Mouse (Mus musculus) frontal cortex, adult 2 months (tissue): ENCODE measurements around the gene 1700013G24Rik. TPM values are rescaled to one million over a fixed set of nuclear protein-coding genes. Genes with fewer than 3 reads are reported as not detected.
A peak's percentile ranks its signal among the peaks of the same experiment; 100 is the strongest.

Experiments used
- DNase-seq, 2 experiments: peaks; one replicate each; pipeline ENCODE4 v3.0.0; 2022; ENCODE audit warnings: low spot score in 1 of 2; ENCODE audit errors: extremely low spot score in 1 of 2
- polyA plus RNA-seq: library from polyadenylated mRNA; depleted of rRNA; stranded (reverse); fragments of >200 nt; gene quantifications from 2 replicates; pipeline ENCODE4 v1.2.3, GENCODE M21; 2012; rRNA removed

The 1700013G24Rik gene
- polyA plus RNA-seq, 1 experiment = not detected

- no peak for DNase-seq
Measured at GRCm38 (mm10) chr4:137493187-137493586, 40.1 kb downstream of the 1700013G24Rik start.

- no peak for DNase-seq
Measured at GRCm38 (mm10) chr4:137494751-137495500, 41.8 kb downstream of the 1700013G24Rik start.

GRCm38 (mm10) chr4:137495501-137496100 lies 42.5 kb downstream of the 1700013G24Rik start:
- DNase-seq = no peak

DNA sequence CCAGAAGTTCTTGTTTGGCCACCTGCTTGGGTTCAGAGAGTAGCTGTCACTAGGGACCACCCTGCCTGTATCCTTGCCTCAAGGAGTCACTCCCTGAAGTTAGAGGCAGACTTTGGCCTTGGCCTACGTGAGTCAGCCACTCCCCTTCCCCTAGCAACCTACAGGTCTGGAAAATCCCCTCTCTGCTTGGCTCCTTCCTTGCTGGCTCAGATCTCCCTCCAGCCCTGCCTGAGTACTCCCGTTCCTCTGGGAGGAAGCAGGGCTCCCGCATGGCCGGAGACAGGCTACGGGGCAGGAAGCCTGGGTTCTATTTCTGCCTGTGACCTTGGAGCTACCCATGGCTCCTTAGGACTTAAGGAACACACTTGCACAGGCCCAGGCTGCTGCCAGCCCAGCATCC lies 44.3 kb downstream of the 1700013G24Rik start:
- no peak for DNase-seq

GRCm38 (mm10) chr4:137497892-137498722 lies 45.0 kb downstream of the 1700013G24Rik start:
- DNase-seq = no peak

DNA sequence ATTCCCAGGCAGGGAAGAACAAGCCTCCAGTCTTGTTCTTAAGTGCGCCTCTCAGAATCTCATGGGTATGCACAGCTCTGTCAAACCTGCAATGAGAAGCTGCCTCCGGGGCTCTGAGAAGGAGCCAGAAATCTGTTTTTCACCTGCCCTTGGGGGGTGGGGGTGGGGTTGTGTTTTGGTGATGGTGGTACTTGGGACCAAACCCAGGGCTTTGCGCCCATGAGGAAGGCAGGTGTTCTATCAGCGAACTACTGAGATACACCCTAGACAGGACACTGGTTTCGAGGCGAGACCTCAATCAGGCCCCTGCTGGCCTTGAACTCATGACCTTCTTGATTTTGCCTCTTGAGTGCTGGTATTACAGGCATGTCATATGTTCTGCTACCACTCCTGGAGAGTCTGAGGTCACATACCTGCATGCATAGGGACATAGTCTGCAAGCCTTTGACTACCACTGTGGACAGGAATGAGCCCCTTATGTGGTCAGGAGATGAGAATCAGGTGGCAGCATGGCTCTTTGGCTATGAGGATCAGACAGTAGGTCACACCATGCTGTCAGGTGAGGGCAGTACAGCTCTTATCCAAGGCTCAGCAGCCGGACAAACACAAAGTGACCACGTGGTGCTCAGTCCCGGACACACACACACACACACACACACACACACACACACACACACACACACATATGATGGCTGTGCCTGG lies 45.9 kb downstream of the 1700013G24Rik start:
- no peak for DNase-seq

DNA sequence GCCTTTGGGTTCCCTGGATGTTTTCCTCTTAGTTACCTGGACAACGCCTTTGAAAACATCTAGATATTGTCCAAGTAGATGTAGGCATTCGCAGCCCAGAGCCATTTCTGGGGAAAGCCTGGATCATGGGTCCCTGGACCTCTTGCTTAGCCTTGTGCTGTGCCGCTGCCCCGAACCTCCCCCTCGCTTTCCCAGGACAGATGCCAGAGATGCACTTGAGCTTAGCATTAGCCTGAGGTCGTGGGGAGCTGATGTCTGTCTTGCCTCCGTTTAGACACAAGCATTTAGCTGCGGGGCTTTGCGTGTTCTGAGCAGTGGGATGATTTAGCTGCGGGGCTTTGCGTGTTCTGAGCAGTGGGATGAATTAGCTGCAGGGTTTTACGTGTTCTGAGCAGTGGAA lies 47.1 kb downstream of the 1700013G24Rik start:
- no peak for DNase-seq

- no peak for DNase-seq
Measured at GRCm38 (mm10) chr4:137500953-137501352, 47.9 kb downstream of the 1700013G24Rik start.

GRCm38 (mm10) chr4:137502183-137502582 lies 49.1 kb downstream of the 1700013G24Rik start:
- DNase-seq = no peak

DNA sequence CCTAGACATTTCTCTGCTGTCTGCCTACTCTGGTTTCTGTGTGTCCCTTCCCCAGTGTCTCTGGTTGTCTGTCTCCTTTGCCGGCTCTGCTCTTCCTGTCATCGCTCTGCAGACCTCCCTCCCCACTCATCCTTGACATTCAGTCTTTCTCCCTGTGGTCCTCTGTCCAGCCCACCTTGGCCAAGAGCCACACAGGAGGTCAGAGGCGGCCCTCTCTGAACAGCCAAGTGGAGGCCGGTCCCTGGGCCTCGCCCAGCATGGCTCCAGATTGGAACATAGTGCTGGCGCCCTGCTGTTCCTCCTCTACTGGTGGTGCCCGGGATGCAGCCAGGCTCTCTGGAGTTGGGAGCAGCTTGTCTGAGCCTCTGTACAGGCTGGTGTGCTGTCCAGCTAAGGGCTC lies 49.7 kb downstream of the 1700013G24Rik start:
- no peak for DNase-seq

DNA sequence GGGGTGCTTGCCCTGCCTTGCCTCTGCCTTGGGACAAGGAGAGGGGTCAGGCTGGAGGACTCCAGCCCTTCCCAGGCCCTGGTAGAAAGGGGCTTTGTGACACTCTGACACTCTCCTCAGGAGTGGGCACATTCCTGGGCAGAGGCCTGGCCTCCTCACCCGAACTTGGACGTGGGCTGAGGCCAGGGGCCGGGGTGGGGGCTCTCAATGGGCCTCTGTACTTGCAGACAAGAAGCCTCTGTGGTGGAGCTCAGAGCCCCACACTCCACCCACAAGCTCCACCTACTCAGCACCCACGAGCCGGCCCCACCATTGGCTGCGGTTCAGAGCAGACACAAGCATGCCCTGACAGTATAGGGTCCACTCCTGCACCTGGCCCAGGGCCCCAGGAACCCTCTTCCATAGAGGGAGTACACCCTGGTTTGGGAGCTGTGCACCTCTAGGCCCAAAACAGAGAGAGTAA lies 50.5 kb downstream of the 1700013G24Rik start:
- peak in 1 of 2 experiments; percentile 15 for DNase-seq

Other genes starting within 250 kb of the 1700013G24Rik start
- 8.7 and 9.6 TPM in 2 replicates for gene Wnt4, start 175.8 kb upstream of the 1700013G24Rik start, polyA plus RNA-seq
- 419 and 422 TPM in 2 replicates for gene Cdc42, start 95.6 kb upstream of the 1700013G24Rik start, polyA plus RNA-seq
- gene Cela3a, start 43.5 kb upstream of the 1700013G24Rik start, polyA plus RNA-seq = not detected in 2 replicates
- gene Cela3b, start 22.7 kb upstream of the 1700013G24Rik start, polyA plus RNA-seq = 0.15 TPM in 1 of 2 replicates, not detected in the other
- gene Hspg2, start 15.5 kb downstream of the 1700013G24Rik start, polyA plus RNA-seq = 3.5 and 4.0 TPM in 2 replicates
- not detected in 2 replicates for gene Ldlrad2, start 121.3 kb downstream of the 1700013G24Rik start, polyA plus RNA-seq
- 171 and 180 TPM in 2 replicates for gene Usp48, start 140.5 kb downstream of the 1700013G24Rik start, polyA plus RNA-seq
- 265 and 280 TPM in 2 replicates for gene Rap1gap, start 211.4 kb downstream of the 1700013G24Rik start, polyA plus RNA-seq